Mouse (Mus musculus) regulatory T cell (primary cell): ENCODE results near the gene Psen2.

Experiments
- in situ Hi-C: fragments of 300-600 bp; cut with MboI, MseI; formaldehyde crosslinking; loops from one replicate; pipeline ENCODE4 v1.15.1; 2025; ENCODE audit warnings: high pct_unique_total_duplicates

Gene Psen2

DNA sequence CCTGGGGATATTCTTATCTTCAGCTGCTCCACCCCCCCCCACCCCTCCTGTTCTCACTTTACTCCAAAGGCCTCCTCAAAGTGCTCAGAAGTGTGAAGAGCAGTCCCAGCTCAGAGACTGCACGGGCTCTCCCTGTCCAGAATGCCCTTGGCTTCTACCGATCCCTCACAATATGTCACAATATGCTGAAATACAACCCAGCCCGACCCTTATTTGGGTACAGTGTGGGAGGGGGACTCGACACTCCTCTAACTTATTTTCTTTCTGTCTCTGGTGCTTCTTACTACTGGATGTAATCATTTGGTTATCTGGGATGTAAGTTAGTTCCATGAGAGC, 63.6 kb downstream of the Psen2 start:
- in situ Hi-C loops, result no loop called here

DNA sequence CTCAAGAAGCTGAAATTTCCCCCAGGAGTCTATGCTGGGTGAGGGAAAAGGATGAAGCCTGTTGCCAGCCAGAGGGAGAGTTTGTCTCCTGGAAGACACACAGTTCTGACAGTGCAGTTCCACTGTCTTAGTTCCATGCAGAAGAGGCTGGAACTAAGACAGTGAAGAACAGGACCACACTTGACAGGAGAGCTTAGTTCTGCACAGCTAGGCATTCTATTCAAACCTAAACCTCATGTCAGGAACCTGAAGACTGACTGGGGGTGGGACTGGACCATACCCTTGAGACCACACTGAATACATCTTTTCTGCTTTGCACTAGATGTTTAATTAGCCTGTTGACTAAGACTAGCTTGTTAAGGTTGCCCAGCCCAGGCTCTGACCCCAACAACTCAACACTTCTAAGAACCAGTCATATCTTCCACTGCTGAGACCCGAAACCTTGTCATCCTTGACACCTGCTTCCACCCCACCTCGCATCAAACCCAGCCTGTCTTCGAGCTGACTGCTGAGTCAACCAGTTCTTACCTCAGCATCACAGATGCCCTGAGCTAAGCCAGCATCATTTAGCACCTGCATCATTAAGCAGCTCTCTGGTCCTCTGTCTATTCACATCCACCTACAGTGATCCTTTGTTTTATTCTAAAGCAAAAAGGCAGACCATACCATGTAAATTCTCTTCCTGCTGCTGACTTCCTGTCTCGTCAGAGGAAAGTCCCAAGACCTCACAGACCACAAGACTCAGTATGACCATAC, 64.1 kb downstream of the Psen2 start, which contains the start of gene Coq8a:
TSS of gene Coq8a (minus strand) at position 644 of the 756 bp plus-strand sequence.
- in situ Hi-C loops, result no loop called here

DNA sequence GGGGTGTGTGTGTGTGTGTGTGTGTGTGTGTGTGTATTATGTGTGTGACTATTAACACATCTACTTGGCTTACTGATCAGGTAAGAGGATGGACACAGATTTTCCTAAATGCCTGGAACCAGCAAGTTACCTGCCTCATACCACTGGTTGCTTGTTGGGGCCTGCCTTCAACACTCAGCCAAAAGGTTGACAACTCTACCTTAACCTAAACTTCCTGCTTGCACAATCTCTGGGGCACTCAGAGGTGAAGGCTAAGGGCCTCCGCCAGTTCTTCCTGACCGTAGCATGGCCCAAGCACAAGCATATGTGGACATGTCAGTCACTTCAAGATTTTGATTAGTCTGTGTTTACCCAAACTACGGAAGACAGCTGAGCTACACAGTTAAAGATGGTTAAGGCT, 65.3 kb downstream of the Psen2 start:
- in situ Hi-C loops, result no loop called here

DNA sequence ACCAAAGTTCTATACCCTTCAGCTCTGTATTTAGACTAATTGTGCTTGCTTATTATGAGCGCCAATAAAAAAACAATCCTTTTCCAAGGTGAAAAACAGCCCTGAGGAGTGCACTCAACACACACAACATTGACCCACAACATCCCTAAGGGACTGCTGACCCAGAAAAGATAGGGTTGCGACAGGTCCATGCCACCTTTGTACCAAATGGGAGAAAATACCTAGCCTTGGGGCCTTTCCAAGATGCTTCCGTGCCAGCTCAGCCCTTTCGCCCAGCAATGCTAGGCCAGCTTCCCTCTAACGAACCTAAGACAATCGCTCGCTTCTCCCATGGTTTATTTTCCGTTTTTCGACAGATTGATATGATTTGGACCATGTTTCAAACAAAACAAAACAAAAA, 66.7 kb downstream of the Psen2 start:
- in situ Hi-C loops, result no loop called here

DNA sequence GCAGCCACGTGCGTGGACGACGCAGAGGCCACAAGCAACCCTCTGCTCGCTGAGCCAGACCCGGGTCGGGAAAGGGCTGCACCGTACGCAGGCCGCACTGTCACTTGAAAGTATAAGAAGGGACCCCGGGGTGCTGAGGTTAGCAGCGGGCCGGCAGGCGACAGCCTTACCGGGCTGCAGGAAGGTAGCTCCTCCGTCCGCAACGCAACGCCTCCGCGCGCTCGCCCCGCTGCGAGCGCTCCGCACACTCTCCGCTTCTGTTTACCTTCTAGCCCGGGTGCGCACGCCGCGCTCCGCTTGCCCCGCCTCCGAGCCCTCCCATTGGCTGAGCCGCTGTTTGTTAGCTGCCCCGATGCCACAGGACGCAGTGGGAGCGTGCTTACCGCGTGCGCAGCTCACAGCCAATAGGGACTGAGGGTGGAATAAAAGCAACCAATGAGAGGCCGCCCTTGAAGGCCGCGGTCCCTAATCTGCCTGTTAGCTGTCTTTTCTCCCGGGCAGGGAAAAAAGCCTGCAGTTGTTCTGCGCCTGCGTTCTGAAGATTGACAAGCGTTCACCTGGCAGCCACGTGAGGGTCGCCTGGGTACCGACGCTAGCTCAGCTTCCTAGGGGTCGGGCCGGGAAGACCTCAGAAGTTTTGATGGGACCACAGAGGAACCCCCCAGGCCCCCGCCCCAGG, 67.4 kb downstream of the Psen2 start:
- in situ Hi-C loops, result no loop called here

DNA sequence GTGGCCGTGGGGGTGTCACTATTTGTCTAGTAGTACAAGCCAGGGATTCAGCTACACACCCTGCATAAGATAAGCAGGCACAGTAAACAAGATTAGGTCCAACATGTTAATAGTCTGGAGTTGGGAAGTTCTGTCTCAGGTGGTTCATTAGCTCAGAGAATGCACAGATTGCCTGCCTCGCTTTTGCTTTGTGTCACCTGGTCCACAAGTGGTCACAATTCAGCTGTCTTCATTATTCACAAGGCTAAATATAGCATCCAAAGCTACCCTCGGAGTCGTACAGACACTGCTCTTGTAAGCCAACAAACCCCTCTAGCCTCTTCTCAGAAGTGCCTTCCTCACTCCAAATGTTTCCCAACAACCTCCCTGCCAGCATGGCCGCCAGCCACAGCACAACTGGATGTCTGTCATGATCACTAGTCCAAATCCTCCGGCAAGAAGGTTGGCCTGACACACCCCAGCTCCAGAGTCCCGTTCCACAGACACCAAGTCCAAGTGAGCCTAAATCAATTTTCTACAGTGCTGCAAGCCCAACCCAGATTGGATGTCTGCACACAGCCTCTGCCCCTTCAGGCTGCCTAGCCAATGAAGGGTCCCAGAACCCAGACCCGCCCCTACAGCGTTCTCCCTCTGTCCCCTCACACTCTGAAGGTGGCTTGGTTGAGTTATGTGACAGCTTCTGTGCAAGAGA, 68.3 kb downstream of the Psen2 start:
- in situ Hi-C loops, result no loop called here

DNA sequence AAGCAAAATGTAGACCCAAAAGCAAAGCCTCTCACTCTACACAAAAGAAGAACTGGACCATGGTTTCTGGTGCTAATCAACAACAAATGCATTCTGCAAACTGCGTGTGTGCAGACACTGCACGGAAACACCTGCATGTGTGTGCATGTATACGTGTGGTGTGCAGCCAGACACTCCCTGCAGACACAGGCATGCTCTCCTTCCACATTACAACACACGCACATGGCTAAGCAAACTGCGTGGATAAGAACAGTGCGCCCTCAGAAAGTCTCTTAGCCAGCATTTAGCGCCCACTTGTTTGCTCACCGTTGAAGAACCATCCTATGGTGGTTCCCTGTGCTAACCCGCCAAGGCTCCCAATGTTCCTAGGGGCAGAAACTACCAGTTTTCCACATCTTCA, 69.2 kb downstream of the Psen2 start:
- in situ Hi-C loops, result no loop called here

DNA sequence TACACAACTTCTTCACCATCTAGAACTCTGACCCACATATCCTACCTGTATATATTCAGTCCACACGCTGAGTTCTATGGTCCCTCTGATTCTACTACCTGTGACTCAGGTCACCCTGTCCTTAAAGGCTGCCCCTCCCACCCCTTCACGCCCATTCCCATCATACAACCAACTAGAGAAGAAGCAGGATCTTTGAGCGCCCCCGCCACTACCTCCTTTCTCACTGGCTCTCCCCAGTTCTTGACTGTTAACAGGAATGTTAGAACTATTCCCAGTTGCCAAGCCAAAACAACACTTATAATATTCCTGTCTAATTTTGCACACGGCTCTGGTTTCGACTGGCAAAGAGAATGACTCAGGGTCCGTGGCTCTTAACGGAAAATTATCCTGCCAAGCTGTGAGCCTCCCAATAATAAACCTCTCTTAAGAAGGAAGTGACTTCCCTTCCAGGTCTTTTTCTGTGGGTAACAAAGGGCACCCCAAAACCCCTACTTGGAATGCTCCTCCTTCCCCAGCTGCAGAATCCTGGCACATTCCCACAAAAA, 69.8 kb downstream of the Psen2 start:
- in situ Hi-C loops, result no loop called here

DNA sequence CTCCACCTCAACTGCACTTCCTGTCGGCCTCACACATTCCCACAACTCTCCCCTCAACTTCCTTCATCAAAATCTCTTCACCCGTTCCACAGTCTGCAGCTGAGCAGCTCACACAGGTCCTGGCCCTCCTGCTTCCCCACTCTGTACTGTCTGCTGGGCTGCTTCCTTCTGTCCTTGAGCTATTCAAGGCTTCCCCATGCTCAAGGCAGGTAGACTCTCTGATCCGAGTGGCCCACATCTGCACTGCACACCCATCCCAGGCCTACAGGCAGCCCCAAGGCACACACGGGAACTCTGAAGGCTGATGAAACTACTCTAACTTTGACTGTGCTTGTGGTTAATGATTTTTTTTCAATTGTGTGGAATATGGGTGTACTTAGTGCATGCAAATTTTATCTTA, 70.4 kb downstream of the Psen2 start:
- in situ Hi-C loops, result no loop called here

DNA sequence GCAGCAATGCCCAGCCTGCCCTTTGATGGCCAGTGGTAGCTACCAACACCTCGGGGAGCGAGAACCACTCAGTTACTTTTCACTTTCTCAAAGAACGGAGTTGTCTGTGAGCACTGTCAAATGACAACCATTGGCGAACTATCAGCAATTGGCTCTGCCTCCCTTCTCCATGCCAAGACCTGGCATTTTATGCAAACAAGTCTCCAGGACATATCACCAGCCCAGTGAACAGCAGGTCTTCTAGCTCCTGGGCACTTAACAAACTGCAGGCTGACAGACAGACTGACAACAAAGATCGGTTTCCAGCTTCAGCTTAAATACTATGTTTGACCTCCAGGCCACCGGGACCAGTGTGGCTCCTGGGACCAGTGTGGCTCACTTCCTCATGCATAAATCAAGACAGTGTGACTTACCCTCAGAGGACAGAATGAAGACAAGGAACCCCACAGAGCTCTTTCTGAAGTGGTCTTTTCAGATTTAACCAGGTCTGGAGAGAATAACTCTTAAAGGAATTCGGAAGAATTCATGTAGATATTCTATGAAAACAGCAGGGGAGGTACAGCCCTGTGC, 71.5 kb downstream of the Psen2 start:
- in situ Hi-C loops, result no loop called here

DNA sequence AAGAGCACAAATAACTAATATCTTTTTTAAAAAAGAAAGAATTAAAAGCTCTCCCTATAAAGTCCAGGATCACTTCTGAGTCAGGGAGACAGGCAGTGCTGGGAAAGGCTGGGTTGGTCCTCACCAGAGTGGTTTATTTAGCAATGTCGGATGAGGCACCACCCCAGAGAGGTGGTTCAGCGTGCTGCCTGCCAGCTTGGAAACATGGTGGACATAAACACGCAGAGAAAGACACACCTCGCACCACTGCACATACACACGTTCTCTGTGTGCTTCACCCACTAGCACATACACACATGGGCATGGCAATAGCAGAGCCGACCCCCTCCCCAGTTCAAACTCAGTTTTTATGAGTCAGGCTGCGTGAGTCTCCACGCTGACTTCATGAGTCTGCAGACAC, 72.1 kb downstream of the Psen2 start:
- in situ Hi-C loops, result no loop called here

DNA sequence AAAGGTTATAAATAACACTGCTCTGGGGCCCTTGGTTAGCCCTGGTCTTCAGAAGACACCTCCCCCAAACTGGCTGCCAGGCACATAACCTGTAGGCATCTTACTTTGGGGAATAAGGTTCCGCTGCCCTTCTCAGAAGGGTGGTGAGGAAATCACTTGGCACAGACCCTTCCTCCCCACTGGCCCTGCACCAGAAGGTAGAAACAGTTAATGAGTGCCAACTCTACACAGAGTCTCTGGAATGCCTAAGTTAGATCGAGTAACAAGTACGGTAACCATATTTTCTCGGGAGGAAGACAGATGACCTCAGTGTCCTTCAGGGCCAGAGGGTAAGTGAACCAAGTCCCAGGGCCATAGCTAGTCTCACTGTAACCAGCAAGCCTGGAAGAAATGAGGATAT, 74.3 kb downstream of the Psen2 start:
- in situ Hi-C loops, result no loop called here

DNA sequence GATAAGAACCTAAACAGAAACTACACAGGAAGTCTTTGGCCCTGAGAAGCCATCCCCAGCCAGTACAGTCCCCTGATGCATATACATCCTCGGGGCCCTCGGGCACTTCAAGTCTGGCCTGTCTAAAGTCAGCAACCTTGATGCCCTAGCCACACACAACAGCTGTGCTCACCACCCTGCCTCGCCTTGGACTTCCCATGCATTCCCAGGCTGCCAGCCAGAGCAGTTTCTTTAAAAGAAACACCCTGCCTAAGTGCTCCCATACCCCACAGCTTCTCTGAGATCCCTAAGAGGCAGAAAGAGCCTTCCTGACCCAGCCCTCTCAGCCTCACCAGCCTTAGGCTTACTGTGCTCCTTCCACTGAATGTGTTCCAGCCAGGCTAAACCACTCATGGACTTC, 76.9 kb downstream of the Psen2 start:
- in situ Hi-C loops, result no loop called here

DNA sequence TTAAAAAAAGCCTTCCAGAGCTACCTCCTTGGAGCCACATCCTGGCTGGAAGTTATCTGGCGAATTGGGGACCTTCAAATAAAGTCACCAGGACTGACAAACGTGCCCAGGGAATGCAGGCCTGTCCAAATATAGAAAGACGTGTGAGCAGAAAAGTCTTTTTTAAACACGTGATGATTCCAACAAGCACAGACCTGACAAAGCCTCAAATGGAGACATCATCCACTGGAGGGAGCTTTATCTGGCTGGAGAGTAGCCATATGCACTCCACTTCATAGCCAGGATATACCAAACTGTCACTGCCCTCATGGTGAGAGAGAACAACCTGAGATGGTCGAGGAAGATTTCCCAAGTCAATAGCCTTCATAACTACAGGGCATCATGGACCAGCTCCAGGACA, 77.4 kb downstream of the Psen2 start:
- in situ Hi-C loops, result no loop called here

DNA sequence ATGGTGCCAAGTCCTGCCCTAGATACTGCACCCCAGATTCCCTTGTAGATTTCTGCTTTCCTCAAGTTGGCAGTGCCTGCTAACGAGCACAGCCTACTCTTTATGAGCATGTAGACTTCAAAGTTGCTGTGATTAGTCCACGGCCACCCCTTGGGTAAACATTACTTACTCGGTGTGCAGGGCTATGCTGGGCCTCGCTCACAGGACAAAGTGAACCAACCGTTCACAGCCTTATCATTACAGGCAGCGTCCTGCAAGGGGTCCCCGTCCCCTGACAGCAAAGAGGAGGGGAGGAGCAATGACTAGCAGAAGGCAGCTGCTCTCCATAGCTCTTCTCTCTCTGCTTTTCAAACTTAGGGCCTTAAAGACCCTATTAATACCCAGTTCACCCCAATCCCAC, 78.5 kb downstream of the Psen2 start:
- in situ Hi-C loops, result no loop called here

DNA sequence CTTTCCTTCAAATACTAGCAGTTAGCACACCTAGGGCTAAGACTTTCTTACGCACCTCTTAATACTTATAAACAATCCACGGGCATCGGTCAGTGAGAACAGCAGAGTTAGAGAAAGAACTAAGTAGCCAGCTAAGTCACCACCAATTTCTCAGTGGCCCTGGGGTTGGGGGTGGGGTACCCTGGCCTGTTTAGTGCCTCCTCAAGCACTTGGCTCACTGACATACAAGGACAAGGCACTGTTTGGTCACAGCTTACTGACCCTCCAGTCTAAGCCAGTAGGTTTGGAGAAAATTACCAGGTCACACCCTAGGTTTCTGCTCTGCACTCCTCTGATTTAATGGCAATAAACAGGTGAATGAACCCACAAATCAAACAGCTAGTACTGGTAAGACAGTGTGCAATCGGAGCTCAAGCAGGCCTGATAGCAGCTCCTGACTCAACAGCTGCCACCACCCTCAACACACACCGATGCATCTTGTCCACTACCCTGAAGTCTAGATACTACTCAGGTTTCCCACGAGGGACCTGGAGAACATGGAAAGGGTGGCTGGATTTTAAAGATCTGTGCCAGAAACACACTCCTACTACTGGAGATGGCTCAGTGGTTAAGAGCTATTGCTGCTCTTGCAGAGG, 79.6 kb downstream of the Psen2 start:
- in situ Hi-C loops, result no loop called here

DNA sequence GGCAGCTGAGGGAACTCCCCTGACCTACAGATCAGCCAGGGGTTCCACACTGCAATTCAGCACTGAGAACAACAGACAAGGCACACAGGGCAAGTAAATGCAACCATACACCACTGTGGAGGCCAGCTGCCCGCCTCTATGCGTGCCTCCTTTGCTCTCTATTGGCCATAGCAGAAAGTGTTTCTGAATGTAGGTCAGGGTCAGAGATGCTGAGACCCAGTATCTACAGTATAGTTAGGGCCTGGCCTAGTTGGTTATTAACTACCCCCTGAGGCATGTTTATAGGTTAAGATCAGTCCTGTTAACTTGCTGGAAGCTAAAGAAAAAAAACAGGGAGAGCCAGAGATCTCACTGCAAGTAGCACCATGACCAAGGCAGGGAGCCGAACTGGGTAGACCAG, 80.5 kb downstream of the Psen2 start:
- in situ Hi-C loops, result no loop called here

DNA sequence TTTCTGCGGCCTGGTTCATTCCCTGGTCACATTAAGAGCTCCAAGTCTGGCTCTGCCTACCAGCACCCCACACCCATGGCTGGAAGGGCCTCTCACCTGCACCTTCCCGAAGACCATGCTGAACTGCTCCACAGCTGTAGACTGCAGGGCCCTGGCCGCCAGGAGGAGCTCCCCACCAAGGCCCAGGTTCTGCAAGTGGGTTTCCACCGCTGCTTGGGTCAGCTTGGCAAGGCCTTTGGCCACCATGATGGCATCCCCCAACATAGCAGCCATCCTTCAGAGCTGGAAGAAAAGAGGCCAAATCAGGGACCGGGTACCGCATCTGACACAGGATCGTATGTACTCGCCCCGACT, 81.3 kb downstream of the Psen2 start:
- in situ Hi-C loops, result no loop called here

DNA sequence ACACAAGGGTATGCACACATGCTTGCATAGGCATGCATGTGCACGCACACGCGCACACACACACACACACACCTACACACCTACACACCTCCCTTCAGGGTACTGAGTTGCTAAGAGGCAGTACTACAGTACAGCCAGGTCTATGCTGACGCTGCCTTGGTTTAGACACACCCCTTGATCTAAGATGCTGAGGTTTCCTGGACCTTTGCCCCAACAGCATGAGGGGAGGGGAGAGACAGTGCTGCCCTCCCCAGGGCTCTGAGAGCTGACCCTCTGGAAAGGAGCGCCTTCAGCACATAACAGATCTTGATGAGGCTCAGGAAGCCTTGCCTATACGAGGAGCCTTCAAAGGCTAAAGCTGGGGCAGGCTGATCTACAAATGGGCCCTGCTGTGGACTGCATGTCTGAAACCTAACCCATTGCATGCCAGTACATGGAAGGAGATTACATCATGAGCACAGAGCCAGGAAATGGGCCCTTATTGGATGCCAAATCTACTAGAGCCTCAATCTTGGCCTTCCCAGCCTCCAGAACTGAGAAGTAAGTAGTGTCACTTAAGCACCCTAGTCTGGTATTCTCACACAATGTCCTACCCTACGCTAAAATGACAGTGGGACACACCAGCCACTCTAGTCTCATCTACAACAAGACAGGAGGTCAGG, 81.8 kb downstream of the Psen2 start:
- in situ Hi-C loops, result no loop called here

DNA sequence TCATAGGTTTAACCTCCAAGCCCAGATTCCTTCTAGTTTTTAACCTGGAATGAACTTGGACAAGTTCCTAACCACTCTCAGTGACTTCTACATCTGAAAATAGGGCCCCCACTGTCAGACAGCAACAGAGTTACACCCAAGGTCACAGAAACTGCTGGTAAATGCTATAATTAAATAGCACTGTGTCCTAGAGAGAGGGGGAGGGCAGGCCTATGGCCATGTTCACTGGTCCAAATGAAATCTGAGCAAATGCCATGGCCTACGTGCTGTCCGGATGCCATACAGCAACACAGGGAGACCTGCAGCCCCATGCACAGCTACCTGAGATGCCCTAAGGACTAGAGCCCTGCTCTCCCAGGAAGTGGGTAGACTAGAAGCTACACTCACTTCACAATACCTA, 83.4 kb downstream of the Psen2 start:
- in situ Hi-C loops, result loop anchor here (5.0 kb wide), 1 partner anchor 32 kb away; no protein-coding TSS in a partner anchor

DNA sequence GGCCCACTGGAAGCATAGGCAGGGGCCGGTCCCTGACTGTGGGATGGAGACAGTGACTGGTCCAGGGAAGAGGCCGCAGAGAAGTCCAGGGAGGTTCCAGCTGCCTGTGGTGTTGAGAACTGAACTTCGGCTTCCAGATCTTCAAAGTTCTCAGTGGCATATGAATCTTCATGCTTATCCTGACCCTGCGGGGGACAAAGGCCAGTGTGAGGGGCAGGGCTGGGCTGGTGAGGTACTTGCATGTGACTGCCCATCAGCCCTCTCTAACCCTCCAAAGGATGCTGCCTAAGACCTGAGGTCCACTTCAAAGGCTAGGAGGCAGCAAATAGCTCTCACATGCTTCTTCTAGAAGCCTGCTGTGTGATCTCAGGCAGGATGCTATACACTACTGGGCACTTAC, 84.1 kb downstream of the Psen2 start:
- in situ Hi-C loops, result loop anchor here (5.0 kb wide), 1 partner anchor 33 kb away; no protein-coding TSS in a partner anchor
